Mouse (Mus musculus) ES-Bruce4 (cell line): Measurements from ENCODE around the gene Etv6.

Source experiments
- CTCF ChIP-seq: IDR thresholded peaks from one replicate; pipeline ENCODE4 v1.8.1; 2011; ENCODE audit warnings: low read depth, low read length
- EP300 ChIP-seq: IDR thresholded peaks from 2 replicates; pipeline ENCODE4 v1.6.1; 2011; ENCODE audit warnings: low read depth, low read length; ENCODE audit not compliant: insufficient read depth
- POLR2A ChIP-seq: IDR thresholded peaks from one replicate; pipeline ENCODE4 v1.8.1; 2011; ENCODE audit warnings: low read length; ENCODE audit not compliant: insufficient read depth

DNA sequence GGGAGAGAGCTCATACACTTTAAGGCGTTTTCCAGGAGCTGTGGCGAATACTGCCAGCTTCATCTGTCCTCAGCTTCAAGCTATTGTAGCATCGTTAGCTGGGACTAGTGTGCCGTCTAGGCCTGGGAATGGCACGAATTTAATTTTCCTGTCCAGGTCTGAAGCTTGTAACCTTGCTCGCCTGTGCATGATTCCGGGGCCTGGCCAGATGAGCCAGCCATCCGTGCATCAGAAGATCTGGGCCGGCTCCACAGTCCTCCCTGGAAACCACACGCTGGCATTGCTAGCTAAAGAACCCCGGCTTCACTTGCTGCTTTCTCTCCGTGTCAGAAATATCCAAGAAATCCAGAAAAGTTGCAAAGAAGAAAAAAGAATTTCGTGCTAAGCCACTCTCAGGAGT, 93.1 kb downstream of the Etv6 start:
- TF ChIP-seq CTCF (no peak), EP300 (no peak), POLR2A (no peak)
